Mouse (Mus musculus) spleen, adult 2 months (tissue): ENCODE results near the gene Mknk1.

ENCODE experiments used
- CTCF ChIP-seq: fragments of 200-500 bp; IDR thresholded peaks from 2 replicates; pipeline ENCODE4 v1.5.1; 2011; ENCODE audit warnings: mild to moderate bottlenecking, inconsistent platforms; ENCODE audit not compliant: insufficient read depth, insufficient read length, insufficient replicate concordance; ENCODE audit errors: extremely low read depth
- POLR2A ChIP-seq: fragments of 200-500 bp; IDR thresholded peaks from 2 replicates; pipeline ENCODE4 v1.6.1; 2011; ENCODE audit warnings: low read depth, low read length, inconsistent platforms

- TF ChIP-seq CTCF (no peak), POLR2A (no peak)
Observed at GRCm38 (mm10) chr4:115821928-115822327, 17.1 kb upstream of the Mknk1 start.
